Mouse (Mus musculus) heart, embryonic 16.5 days (tissue): ENCODE data around the gene Klb. TPM values are rescaled to one million over a fixed set of nuclear protein-coding genes. Genes with fewer than 3 reads are reported as not detected.
A peak's percentile ranks its signal among the peaks of the same experiment; 100 is the strongest.

Experiments
- ATAC-seq: fragments of 200-750 bp; cut with Nextera tagmentation; replicated peaks from 2 replicates; pipeline ENCODE4 v1.8.0; 2017; ENCODE audit warnings: moderate number of reproducible peaks; ENCODE audit not compliant: insufficient read depth, low FRiP score; ENCODE audit errors: extremely low read depth
- H3K27ac ChIP-seq: fragments of 300-500 bp; sonication (generic); 2 replicates; pipeline ENCODE4 v1.5.1; 2014; ENCODE audit warnings: mild to moderate bottlenecking, low read length, control low read depth, moderate library complexity
- H3K27me3 ChIP-seq: fragments of 300-500 bp; sonication (generic); 2 replicates; pipeline ENCODE4 v1.6.1; 2014; ENCODE audit warnings: low read length, mixed read lengths; ENCODE audit not compliant: control insufficient read depth, insufficient read depth
- H3K36me3 ChIP-seq: fragments of 300-500 bp; sonication (generic); 2 replicates; pipeline ENCODE4 v1.6.1; 2014; ENCODE audit not compliant: control insufficient read depth, insufficient read depth
- H3K4me1 ChIP-seq: fragments of 300-500 bp; sonication (generic); 2 replicates; pipeline ENCODE4 v1.6.1; 2014; ENCODE audit warnings: low read length, mixed read lengths; ENCODE audit not compliant: control insufficient read depth, insufficient read depth
- H3K4me2 ChIP-seq: fragments of 300-500 bp; sonication (generic); 2 replicates; pipeline ENCODE4 v1.6.1; 2014; ENCODE audit warnings: low read depth, mild to moderate bottlenecking, control low read depth, low read length
- H3K4me3 ChIP-seq: fragments of 300-500 bp; sonication (generic); 2 replicates; pipeline ENCODE4 v1.5.1; 2014; ENCODE audit warnings: mild to moderate bottlenecking, control low read depth, low read length
- H3K9ac ChIP-seq: fragments of 300-500 bp; sonication (generic); 2 replicates; pipeline ENCODE4 v1.6.1; 2014; ENCODE audit warnings: low read length, control low read depth
- H3K9me3 ChIP-seq: fragments of 300-500 bp; sonication (generic); replicated peaks from 2 replicates; pipeline ENCODE4 v1.6.1; 2016; ENCODE audit warnings: low read length; ENCODE audit not compliant: control insufficient read depth
- WGBS: fragments of 180-500 bp; shearing (Covaris S2); extraction: QIAGEN DNeasy Blood & Tissue Kit; methylation state at CpG from one replicate; pipeline ENCODE4 v1.1.7; 2014; 5-methylcytosine and 5-hydroxymethylcytosine counted together
- polyA plus RNA-seq: library from polyadenylated mRNA; unstranded; fragments of >200 nt; fragmentation: Nextera tagmentation; extraction: Ambion mirVana; gene quantifications from 2 replicates; pipeline ENCODE4 v1.2.1, GENCODE M21; 2015

Gene Klb
- polyA plus RNA-seq, 1 experiment from 2014 or later, result not detected

- H3K4me3 ChIP-seq, result no peak overlapping the region
- no peak overlapping the region for H3K4me2 ChIP-seq
- no peaks in the 10 kb centered on the region for H3K27me3 ChIP-seq
- ATAC-seq, result no peak
- no peak overlapping the region for H3K27ac ChIP-seq
- peaks cover 10% of the 10 kb centered on the region for H3K4me1 ChIP-seq
- no peak overlapping the region for H3K9ac ChIP-seq
- H3K36me3 ChIP-seq, result no peaks in the 10 kb centered on the region
- 84% methylated on average over 3 of the region's 3 CpGs for WGBS
- H3K9me3 ChIP-seq, result no peaks in the 10 kb centered on the region
Measured at GRCm38 (mm10) chr5:65324758-65325355, 23.3 kb upstream of the Klb start.

- H3K4me3 ChIP-seq, result peak overlapping the region; percentile 22
- H3K4me2 ChIP-seq, result peak overlapping the region; percentile 54
- H3K27ac ChIP-seq, result peak overlapping the region; percentile 83
- no peaks in the 10 kb centered on the region for H3K27me3 ChIP-seq
- H3K36me3 ChIP-seq, result no peaks in the 10 kb centered on the region
- WGBS, result 24% methylated on average over 5 of the region's 5 CpGs
- peaks cover 10% of the 10 kb centered on the region for H3K4me1 ChIP-seq
- peak overlapping the region; percentile 48 for H3K9ac ChIP-seq
- H3K9me3 ChIP-seq, result no peaks in the 10 kb centered on the region
- peak; percentile 64; the same call in 1 of the 2 replicates for ATAC-seq
Measured at GRCm38 (mm10) chr5:65326212-65326611, 21.9 kb upstream of the Klb start.

GRCm38 (mm10) chr5:65329971-65330370 lies 18.1 kb upstream of the Klb start:
- Histone ChIP-seq H3K27me3 (no peaks in the 10 kb centered on the region), H3K4me1 (peaks cover 15% of the 10 kb centered on the region), H3K36me3 (peaks cover 4% of the 10 kb centered on the region; the same call in 1 of the 2 replicates), H3K4me3 (no peak overlapping the region), H3K9ac (no peak overlapping the region), H3K4me2 (no peak overlapping the region), H3K9me3 (no peaks in the 10 kb centered on the region), H3K27ac (no peak overlapping the region)
- WGBS, result 74% methylated on average over 3 of the region's 3 CpGs
- ATAC-seq, result no peak

- H3K4me2 ChIP-seq, result peak overlapping the region; percentile 91
- peak overlapping the region; percentile 100 for H3K4me3 ChIP-seq
- no peaks in the 10 kb centered on the region for H3K9me3 ChIP-seq
- peak overlapping the region; percentile 90 for H3K27ac ChIP-seq
- peak overlapping the region; percentile 97 for H3K9ac ChIP-seq
- WGBS, result 1% methylated on average over 8 of the region's 8 CpGs
- 0 out of 2 replicates have a peak, but pooled peaks cover 8% of the 10 kb centered on the region for H3K4me1 ChIP-seq
- ATAC-seq, result no peak
- no peaks in the 10 kb centered on the region for H3K27me3 ChIP-seq
- H3K36me3 ChIP-seq, result peaks cover 4% of the 10 kb centered on the region; the same call in 1 of the 2 replicates
Measured at GRCm38 (mm10) chr5:65334788-65335187, 13.3 kb upstream of the Klb start.

- ATAC-seq, result peak; percentile 96
- under 1% methylated on average over 65 of the region's 65 CpGs for WGBS
- Histone ChIP-seq H3K9me3 (no peaks in the 10 kb centered on the region), H3K27me3 (no peaks in the 10 kb centered on the region), H3K4me3 (peak within 1 kb of the TSS; percentile 100), H3K4me2 (peak within 1 kb of the TSS; percentile 91), H3K27ac (peak within 1 kb of the TSS; percentile 90), H3K9ac (peak within 1 kb of the TSS; percentile 97), H3K4me1 (0 out of 2 replicates have a peak, but pooled peaks cover 8% of the 10 kb centered on the region), H3K36me3 (peaks cover 4% of the 10 kb centered on the region; the same call in 1 of the 2 replicates)
Measured at GRCm38 (mm10) chr5:65335298-65336074, 12.6 kb upstream of the Klb start, which contains the start of gene Rfc1. Rfc1 (minus strand) TSS chr5:65335670.

- Histone ChIP-seq H3K4me3 (peak overlapping the region; percentile 100), H3K9ac (no peak overlapping the region; the same call in 1 of the 2 replicates), H3K27ac (no peak overlapping the region), H3K27me3 (no peaks in the 10 kb centered on the region), H3K36me3 (peaks cover 4% of the 10 kb centered on the region; the same call in 1 of the 2 replicates), H3K4me2 (peak overlapping the region; percentile 91), H3K9me3 (no peaks in the 10 kb centered on the region), H3K4me1 (0 out of 2 replicates have a peak, but pooled peaks cover 8% of the 10 kb centered on the region)
- WGBS, result 22% methylated on average over 4 of the region's 4 CpGs
- ATAC-seq, result no peak
Measured at GRCm38 (mm10) chr5:65336075-65336355, 12.1 kb upstream of the Klb start.

- Histone ChIP-seq H3K36me3 (no peaks in the 10 kb centered on the region), H3K4me2 (no peak overlapping the region), H3K4me1 (0 out of 2 replicates have a peak, but pooled peaks cover 8% of the 10 kb centered on the region), H3K27me3 (no peaks in the 10 kb centered on the region), H3K27ac (no peak overlapping the region), H3K9me3 (no peaks in the 10 kb centered on the region), H3K9ac (no peak overlapping the region), H3K4me3 (no peak overlapping the region)
- ATAC-seq, result no peak
- WGBS, result 79% methylated on average over 6 of the region's 6 CpGs
Measured at GRCm38 (mm10) chr5:65338394-65338793, 9.7 kb upstream of the Klb start.

- H3K4me2 ChIP-seq, result no peak overlapping the region
- no peak overlapping the region for H3K27ac ChIP-seq
- 48% methylated on average over 4 of the region's 4 CpGs for WGBS
- no peaks in the 10 kb centered on the region for H3K9me3 ChIP-seq
- H3K36me3 ChIP-seq, result no peaks in the 10 kb centered on the region
- H3K4me1 ChIP-seq, result 0 out of 2 replicates have a peak, but pooled peaks cover 2% of the 10 kb centered on the region
- H3K9ac ChIP-seq, result no peak overlapping the region
- no peaks in the 10 kb centered on the region for H3K27me3 ChIP-seq
- H3K4me3 ChIP-seq, result no peak overlapping the region
- ATAC-seq, result no peak
Measured at GRCm38 (mm10) chr5:65340167-65340566, 7.9 kb upstream of the Klb start.

GRCm38 (mm10) chr5:65350508-65350907 lies 2.4 kb downstream of the Klb start:
- ATAC-seq, result no peak
- WGBS, result 68% methylated on average over 10 of the region's 10 CpGs
- Histone ChIP-seq H3K36me3 (no peaks in the 10 kb centered on the region), H3K27me3 (no peaks in the 10 kb centered on the region), H3K4me1 (no peaks in the 10 kb centered on the region), H3K4me3 (no peak overlapping the region), H3K9ac (no peak overlapping the region), H3K4me2 (no peak overlapping the region), H3K27ac (no peak overlapping the region), H3K9me3 (peaks cover 3% of the 10 kb centered on the region; the same call in 1 of the 2 replicates)
